Mouse (Mus musculus): Measurements from ENCODE around the gene Gm3285.

- no peak for TF ChIP-seq CTCF (conservative IDR thresholded peaks at IDR 0.05 in 1 of 2, IDR thresholded peaks at IDR 0.05 in 1 of 2; ENCODE audit: low read depth in 2 of 2, low read length in 2 of 2)
- TF ChIP-seq USF2 (conservative IDR thresholded peaks at IDR 0.05; ENCODE audit: low read depth, low read length) = no peak
- no peak for TF ChIP-seq POLR2A (IDR thresholded peaks at IDR 0.05; ENCODE audit: low read depth, low read length)
- no peak for TF ChIP-seq NRF1 (IDR thresholded peaks at IDR 0.05; ENCODE audit: low read depth, low read length)
- TF ChIP-seq EP300 (IDR thresholded peaks at IDR 0.05; ENCODE audit: low read length) = no peak
- no peak for TF ChIP-seq RAD21 (IDR thresholded peaks at IDR 0.05; ENCODE audit: low read depth, low read length)
- TF ChIP-seq MEF2A (IDR thresholded peaks at IDR 0.05; ENCODE audit: borderline replicate concordance, low read depth, low read length) = no peak
- TF ChIP-seq MXI1 (IDR thresholded peaks at IDR 0.05; ENCODE audit: low read depth, low read length) = no peak
- no peak for TF ChIP-seq MAZ (IDR thresholded peaks at IDR 0.05; ENCODE audit: low read depth, low read length)
Observed at GRCm38 (mm10) chr10:77901871-77902210, 40.1 kb downstream of the Gm3285 start.
